Mouse (Mus musculus) C2C12 (cell line): Measurements from ENCODE around the gene Oit1. TPM values are rescaled to one million over a fixed set of nuclear protein-coding genes. Genes with fewer than 3 reads are reported as not detected.
A peak's percentile ranks its signal among the peaks of the same experiment; 100 is the strongest.

ENCODE experiments used
- H3K27me3 ChIP-seq: one replicate; pipeline ENCODE4 v1.6.1; 2011; ENCODE audit not compliant: control insufficient read depth, insufficient read depth, insufficient read length
- H3K36me3 ChIP-seq: one replicate; pipeline ENCODE4 v1.6.1; 2011; ENCODE audit not compliant: control insufficient read depth, insufficient read depth
- H3K4me3 ChIP-seq: one replicate; pipeline ENCODE4 v1.5.1; 2011; ENCODE audit warnings: mild to moderate bottlenecking, control low read depth; ENCODE audit not compliant: poor library complexity, insufficient read depth, severe bottlenecking
- H3K79me2 ChIP-seq: one replicate; pipeline ENCODE4 v1.6.1; 2011; ENCODE audit not compliant: control insufficient read depth, insufficient read depth
- H3K79me3 ChIP-seq: one replicate; pipeline ENCODE4 v1.6.1; 2011; ENCODE audit warnings: low read depth, control low read depth
- H3ac ChIP-seq: one replicate; pipeline ENCODE3; 2011; ENCODE audit warnings: low read depth; ENCODE audit not compliant: control insufficient read depth, insufficient read length
- CEBPB ChIP-seq: IDR thresholded peaks from one replicate; pipeline ENCODE4 v1.6.1; 2011; ENCODE audit warnings: low read depth, mild to moderate bottlenecking, control low read depth, moderate library complexity
- CTCF ChIP-seq: IDR thresholded peaks from one replicate; pipeline ENCODE4 v1.5.1; 2011; ENCODE audit not compliant: control insufficient read depth, insufficient read depth, insufficient read length
- FOSL1 ChIP-seq: IDR thresholded peaks from one replicate; pipeline ENCODE4 v1.8.0; 2011; ENCODE audit warnings: mild to moderate bottlenecking, low read length; ENCODE audit not compliant: poor library complexity, insufficient read depth, severe bottlenecking
- MAX ChIP-seq: IDR thresholded peaks from one replicate; pipeline ENCODE4 v1.6.1; 2011; ENCODE audit warnings: mild to moderate bottlenecking, control low read depth
- MYOD1 ChIP-seq: IDR thresholded peaks from one replicate; pipeline ENCODE4 v1.6.1; 2011; ENCODE audit warnings: low read depth; ENCODE audit not compliant: control insufficient read depth, insufficient read length
- MYOG ChIP-seq: IDR thresholded peaks from one replicate; pipeline ENCODE4 v1.6.1; 2011; ENCODE audit not compliant: control insufficient read depth, insufficient read length; ENCODE audit errors: extremely low read depth
- USF1 ChIP-seq: IDR thresholded peaks from one replicate; pipeline ENCODE4 v1.6.1; 2011; ENCODE audit warnings: low read depth, mild to moderate bottlenecking, control low read depth, moderate library complexity
- polyA plus RNA-seq: library from polyadenylated mRNA; unstranded; fragments of >200 nt; fragmentation: generic; extraction: Trizol; gene quantifications from one replicate; pipeline ENCODE4 v1.2.1, GENCODE M21; 2012; ENCODE audit warnings: missing spikeins

The Oit1 gene
- polyA plus RNA-seq, 1 experiment: not detected

DNA sequence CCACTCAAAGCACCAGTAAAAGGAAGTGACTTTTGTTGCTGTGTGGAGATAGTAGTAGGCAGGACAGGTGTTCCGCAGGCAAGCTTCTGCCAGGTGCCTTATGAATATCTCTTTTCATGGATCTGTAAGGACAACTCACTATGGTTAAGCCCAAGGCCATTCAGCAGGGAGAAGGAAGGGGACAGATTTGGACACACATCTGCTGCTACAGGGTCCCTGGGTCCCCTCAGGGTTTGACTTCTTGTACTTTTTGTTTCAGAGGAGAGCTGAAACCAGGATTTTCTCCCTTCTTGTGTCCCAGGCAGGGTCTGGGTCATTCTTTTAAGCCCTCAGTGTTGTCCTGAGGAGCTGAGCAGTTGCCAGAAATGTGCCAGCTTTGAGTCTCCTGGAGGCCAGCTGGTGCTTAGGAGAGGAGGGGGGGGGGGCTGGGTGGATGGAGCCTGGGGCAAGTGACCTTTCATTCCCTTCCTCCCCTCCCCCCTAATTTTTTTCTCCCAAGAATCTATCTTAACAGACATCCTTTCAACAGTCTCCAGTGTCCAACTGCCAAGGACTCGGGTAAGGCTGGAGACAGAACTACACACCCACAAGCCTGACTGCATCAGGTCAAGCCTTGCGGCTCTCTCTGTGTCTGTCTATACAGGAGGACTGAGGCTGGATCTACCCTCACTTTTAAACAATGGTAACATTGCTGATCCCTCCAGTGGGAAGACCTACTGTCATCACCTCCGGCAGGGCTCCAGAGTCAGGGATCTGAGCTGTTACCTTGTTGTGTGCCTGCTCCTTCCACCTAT, 10.6 kb downstream of the Oit1 start:
- no peak overlapping the region for H3K4me3 ChIP-seq
- no peak overlapping the region for H3ac ChIP-seq
- no peaks in the 10 kb centered on the region for H3K79me3 ChIP-seq
- no peaks in the 10 kb centered on the region for H3K36me3 ChIP-seq
- no peaks in the 10 kb centered on the region for H3K79me2 ChIP-seq
- H3K27me3 ChIP-seq: no peaks in the 10 kb centered on the region
- TF ChIP-seq USF1 (no peak), MAX (no peak), CTCF (no peak), MYOD1 (no peak), FOSL1 (no peak), CEBPB (no peak), MYOG (no peak)

GRCm38 (mm10) chr14:8367121-8367520, 11.4 kb downstream of the Oit1 start:
- no peaks in the 10 kb centered on the region for H3K36me3 ChIP-seq
- no peak overlapping the region for H3ac ChIP-seq
- H3K4me3 ChIP-seq: no peak overlapping the region
- no peaks in the 10 kb centered on the region for H3K79me3 ChIP-seq
- no peaks in the 10 kb centered on the region for H3K27me3 ChIP-seq
- TF ChIP-seq MAX (no peak), FOSL1 (no peak), MYOD1 (no peak), MYOG (no peak), USF1 (no peak), CEBPB (no peak), CTCF (no peak)
- H3K79me2 ChIP-seq: no peaks in the 10 kb centered on the region

DNA sequence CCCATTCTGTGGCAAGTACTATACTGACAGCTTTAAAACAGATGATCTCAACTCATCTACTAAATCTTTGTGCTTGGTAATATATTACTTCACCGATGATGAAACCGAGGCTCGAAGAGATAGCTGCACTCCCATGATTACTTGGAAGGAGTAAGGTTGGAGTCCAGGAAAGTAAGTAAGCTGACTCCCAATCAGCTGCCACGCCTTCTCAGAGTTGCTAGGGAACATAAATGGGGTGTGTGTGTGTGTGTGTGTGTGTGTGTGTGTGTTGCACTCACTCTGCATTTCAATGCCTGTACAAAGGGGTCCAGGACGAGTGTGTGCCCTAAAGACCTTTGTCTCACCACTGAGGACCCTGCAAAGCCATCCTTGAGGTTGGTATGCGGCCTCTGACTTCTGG, 12.7 kb downstream of the Oit1 start:
- Histone ChIP-seq H3K27me3 (no peaks in the 10 kb centered on the region), H3K79me2 (no peaks in the 10 kb centered on the region), H3K36me3 (no peaks in the 10 kb centered on the region), H3K79me3 (no peaks in the 10 kb centered on the region), H3ac (no peak overlapping the region), H3K4me3 (no peak overlapping the region)
- no peak for TF ChIP-seq USF1
- TF ChIP-seq MAX: no peak
- TF ChIP-seq CTCF: no peak

DNA sequence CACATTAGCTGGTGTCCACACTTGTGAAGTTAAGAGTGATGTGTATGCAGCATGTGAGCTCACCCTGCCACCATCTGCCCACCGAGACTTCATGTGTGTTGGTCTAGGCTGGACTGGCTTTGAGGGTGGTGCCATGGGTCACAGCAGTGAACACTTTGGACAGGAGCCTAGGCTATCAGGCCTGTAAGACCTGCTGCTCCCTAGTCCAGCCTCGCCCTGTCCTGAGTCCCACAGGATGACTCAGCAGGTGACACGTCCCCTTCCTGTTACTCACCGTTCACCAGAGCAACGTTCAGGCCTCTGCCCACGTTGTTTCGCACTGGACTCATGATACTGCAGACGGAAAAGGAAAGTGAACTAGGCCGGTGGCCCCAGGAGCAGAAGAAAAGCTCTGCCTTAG, 21.7 kb downstream of the Oit1 start:
- Histone ChIP-seq H3K36me3 (no peaks in the 10 kb centered on the region), H3K79me2 (no peaks in the 10 kb centered on the region), H3K27me3 (no peaks in the 10 kb centered on the region), H3K4me3 (no peak overlapping the region), H3K79me3 (no peaks in the 10 kb centered on the region), H3ac (peak overlapping the region; percentile 8)
- TF ChIP-seq MYOG (no peak), MAX (peak; percentile 93), FOSL1 (peak; percentile 55), MYOD1 (no peak), USF1 (no peak), CEBPB (no peak), CTCF (no peak)

DNA sequence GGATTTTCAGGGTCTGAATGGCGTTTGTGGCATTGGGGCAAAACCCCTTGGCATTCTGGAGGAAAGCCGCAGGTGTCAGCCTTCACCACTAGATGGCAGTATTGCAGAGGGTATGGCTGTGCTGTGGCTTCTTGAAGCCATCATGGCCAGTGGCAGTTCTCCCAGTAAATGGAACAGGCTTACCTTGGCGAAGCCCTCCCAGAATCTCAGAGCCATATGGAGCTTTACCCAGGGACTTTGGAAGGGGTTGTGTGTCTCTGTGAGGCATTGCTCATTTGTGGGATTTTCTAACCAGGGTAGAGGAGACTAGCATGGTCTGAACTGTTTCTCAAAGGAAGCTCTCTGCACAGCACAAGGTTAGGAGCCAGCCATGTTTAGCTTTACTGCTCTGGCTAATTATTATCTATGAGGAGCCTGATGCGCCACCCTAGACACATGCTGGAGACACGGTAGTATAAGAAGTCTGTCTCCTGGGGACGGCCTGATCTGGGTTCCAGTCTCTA, 22.5 kb downstream of the Oit1 start:
- no peaks in the 10 kb centered on the region for H3K79me3 ChIP-seq
- H3K4me3 ChIP-seq: no peak overlapping the region
- no peak overlapping the region for H3ac ChIP-seq
- no peaks in the 10 kb centered on the region for H3K36me3 ChIP-seq
- H3K79me2 ChIP-seq: no peaks in the 10 kb centered on the region
- no peaks in the 10 kb centered on the region for H3K27me3 ChIP-seq
- TF ChIP-seq MYOD1 (no peak), MYOG (no peak), CTCF (peak; percentile 87), FOSL1 (no peak), CEBPB (no peak), MAX (no peak)

DNA sequence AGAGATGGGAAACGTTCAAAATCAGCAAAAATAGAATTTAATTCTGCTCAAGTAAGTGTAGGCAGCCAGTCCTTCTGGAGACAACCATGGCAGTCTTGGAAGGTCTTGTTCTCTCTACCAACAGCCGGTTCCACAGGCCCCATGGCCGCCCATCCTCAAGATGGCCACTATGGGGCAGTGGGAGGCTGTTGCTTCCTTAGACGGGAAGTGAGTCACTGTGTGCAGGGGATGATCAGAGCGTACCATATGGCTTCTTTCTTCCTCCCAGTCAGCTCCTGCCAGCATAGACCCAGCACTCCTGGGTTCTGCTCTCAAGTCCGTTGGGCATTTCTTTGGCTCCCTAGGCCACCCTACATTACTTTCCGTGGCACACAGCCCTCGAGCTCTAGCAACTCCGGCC, 29.6 kb downstream of the Oit1 start:
- Histone ChIP-seq H3K79me3 (no peaks in the 10 kb centered on the region), H3K4me3 (no peak overlapping the region), H3K36me3 (no peaks in the 10 kb centered on the region), H3K27me3 (no peaks in the 10 kb centered on the region), H3K79me2 (no peaks in the 10 kb centered on the region), H3ac (no peak overlapping the region)
- TF ChIP-seq USF1 (no peak), MYOD1 (no peak), MAX (no peak), CTCF (no peak), CEBPB (no peak), FOSL1 (no peak), MYOG (no peak)
